Mouse (Mus musculus) spleen, adult 2 months (tissue): ENCODE data around the gene Arf1.

Experiments used
- CTCF ChIP-seq: fragments of 200-500 bp; IDR thresholded peaks from 2 replicates; pipeline ENCODE4 v1.5.1; 2011; ENCODE audit warnings: mild to moderate bottlenecking, inconsistent platforms; ENCODE audit not compliant: insufficient read depth, insufficient read length, insufficient replicate concordance; ENCODE audit errors: extremely low read depth
- POLR2A ChIP-seq: fragments of 200-500 bp; IDR thresholded peaks from 2 replicates; pipeline ENCODE4 v1.6.1; 2011; ENCODE audit warnings: low read depth, low read length, inconsistent platforms

- TF ChIP-seq CTCF (no peak), POLR2A (no peak)
Measured at GRCm38 (mm10) chr11:59162443-59163254, 65.4 kb downstream of the Arf1 start.
